In genomic region chr2:160744040-160744822, GRCm38 (mm10) we compare ENCODE assay signal across 9 mouse cellular contexts. TPM values are rescaled to one million over a fixed set of nuclear protein-coding genes. Genes with fewer than 3 reads are reported as not detected.
A peak's percentile ranks its signal among the peaks of the same experiment; 100 is the strongest.
DNase-seq lines count a peak whose midpoint lies in the region; ATAC-seq and TF ChIP-seq lines count a peak whose summit lies in the region.
"Had no signal": no experiment of that assay in that cellular context is flagged by ENCODE, and none has a peak within 500 bp of the region (broad histone marks: within the 10 kb centered on the region; RNA-seq: fewer than 3 reads in every experiment).

No protein-coding gene starts in this region.

- peaks cover 5 to 10% of the 10 kb centered on the region in 2 experiments; a peak in 3 of 4 replicates for H3K4me1 ChIP-seq in ES-E14 (ENCODE audit: control insufficient read depth in 2 of 2, insufficient read depth in 2 of 2, low read length in 2 of 2, poor library complexity in 1 of 2)
- H3K4me1 ChIP-seq in heart, embryonic 10.5 days: peaks cover 70% of the 10 kb centered on the region
- H3K4me1 ChIP-seq in limb, embryonic 15.5 days: peaks cover 49% of the 10 kb centered on the region

- no peak overlapping the region for H3K4me3 ChIP-seq in ES-E14 (ENCODE audit: insufficient read depth in 1 of 2, low read depth in 1 of 2, low read length in 2 of 2, poor library complexity in 1 of 2, severe bottlenecking in 1 of 2)
- H3K4me3 ChIP-seq in heart, embryonic 10.5 days: no peak overlapping the region
- H3K4me3 ChIP-seq in limb, embryonic 15.5 days: no peak overlapping the region
- H3K4me3 ChIP-seq: limb, embryonic 12.5 days had no signal

- ATAC-seq in limb, embryonic 15.5 days (ENCODE audit: insufficient number of reproducible peaks, low FRiP score, low TSS enrichment, low read depth): no peak
- ATAC-seq in neutrophil, adult 5-6 weeks (ENCODE audit: extremely low read depth, insufficient number of reproducible peaks, low FRiP score, poor library complexity, severe bottlenecking): 0 out of 2 replicates have a peak, but pooled peaks have one; percentile 35

- 88% methylated on average over 7 of the region's 7 CpGs for WGBS in heart, embryonic 10.5 days
- WGBS in limb, embryonic 15.5 days: 92% methylated on average over 7 of the region's 7 CpGs

- no peak overlapping the region for H3K27ac ChIP-seq in ES-E14 (ENCODE audit: insufficient read depth, low read depth, low read length, poor library complexity, severe bottlenecking)
- peak overlapping the region; percentile 67; the same call in 1 of the 2 replicates for H3K27ac ChIP-seq in heart, embryonic 10.5 days
- H3K27ac ChIP-seq in limb, embryonic 15.5 days: 0 out of 2 replicates have a peak overlapping the region, but pooled peaks have one; percentile 44
- H3K27ac ChIP-seq: limb, embryonic 12.5 days had no signal

- H3K4me2 ChIP-seq in limb, embryonic 15.5 days: no peak overlapping the region
- H3K4me2 ChIP-seq: limb, embryonic 12.5 days had no signal

- peak; percentile 69 for DNase-seq in layer of hippocampus, adult 11-12 months (ENCODE audit: low spot score)
- no peak for DNase-seq in layer of hippocampus, adult 9-10 months (ENCODE audit: low spot score)
- DNase-seq in ES-E14 (ENCODE audit: low read depth, low spot score): peak; percentile 65
- DNase-seq in cerebellum, postnatal 10 days: peak; percentile 87 to 91
- peak; percentile 81 for DNase-seq in heart, embryonic 10.5 days (ENCODE audit: low spot score)
- DNase-seq in yolk sac, embryonic 10.5 days (ENCODE audit: low spot score): no peak

- H3K27me3 ChIP-seq in heart, embryonic 10.5 days (ENCODE audit: insufficient read depth, poor library complexity, severe bottlenecking): no peaks in the 10 kb centered on the region
- no peaks in the 10 kb centered on the region for H3K27me3 ChIP-seq in limb, embryonic 15.5 days
- H3K27me3 ChIP-seq: limb, embryonic 12.5 days had no signal

- H3K9ac ChIP-seq in ES-E14 (ENCODE audit: insufficient read depth, low read depth, low read length, poor library complexity, severe bottlenecking): no peak overlapping the region
- H3K9ac ChIP-seq in limb, embryonic 15.5 days: no peak overlapping the region
- H3K9ac ChIP-seq: limb, embryonic 12.5 days had no signal

- no peaks in the 10 kb centered on the region for H3K9me3 ChIP-seq in ES-E14 (ENCODE audit: control insufficient read depth, insufficient read depth, low read depth, low read length)
- H3K9me3 ChIP-seq in heart, embryonic 10.5 days: no peaks in the 10 kb centered on the region
- H3K9me3 ChIP-seq in limb, embryonic 15.5 days: no peaks in the 10 kb centered on the region
- H3K9me3 ChIP-seq: limb, embryonic 12.5 days had no signal

- peaks cover 13% of the 10 kb centered on the region; the same call in 1 of the 2 replicates for H3K36me3 ChIP-seq in ES-E14 (ENCODE audit: control insufficient read depth, insufficient read depth, low read length, poor library complexity, severe bottlenecking)
- H3K36me3 ChIP-seq in heart, embryonic 10.5 days: peaks cover 50% of the 10 kb centered on the region
- H3K36me3 ChIP-seq in limb, embryonic 15.5 days: peaks cover 34% of the 10 kb centered on the region

- in situ Hi-C loops in ES-E14 (cut with MboI; ENCODE audit: low sequenced_read_pairs in 2 of 2, unreplicated experiment in 2 of 2): no loop called here

TF ChIP-seq in ES-E14, 5 proteins besides CTCF, POLR2A, EP300 and RAD21:
- no peak for TF ChIP-seq HCFC1 (IDR thresholded peaks at IDR 0.05; ENCODE audit: borderline replicate concordance, insufficient read depth, low read length)
- TF ChIP-seq CHD2 (IDR thresholded peaks at IDR 0.05; ENCODE audit: low read depth, low read length): no peak
- TF ChIP-seq ZNF384 (IDR thresholded peaks at IDR 0.05; ENCODE audit: low read depth, low read length): no peak
- TF ChIP-seq MAFK (IDR thresholded peaks at IDR 0.05; ENCODE audit: insufficient read depth, low read depth, low read length): no peak
- TF ChIP-seq ZC3H11A (IDR thresholded peaks at IDR 0.05; ENCODE audit: borderline replicate concordance, low read depth, low read length): no peak

RNA-seq across cellular contexts. Expression of gene Plcg1, which starts 13.1 kb away (rescaled TPM):
- 59.0 and 96.8 TPM in 2 replicates for total RNA-seq in ES-E14 (2012; rRNA removed)
- 37.5 and 44.9 TPM in 2 replicates for polyA plus RNA-seq in heart, embryonic 10.5 days (2016; fragmentation: Nextera tagmentation; extraction: Ambion mirVana)
- 41.8 and 51.8 TPM in 2 replicates for polyA plus RNA-seq in limb, embryonic 15.5 days (2015; fragmentation: Nextera tagmentation; extraction: Ambion mirVana)
- total RNA-seq in neutrophil, adult 5-6 weeks (2017): 58.1 and 67.6 TPM in 2 replicates

Comparison
In these comparisons a context has a peak if more than half of its experiments do, and no peak if none do; other contexts are left out.
1. DNase-seq: peak in layer of hippocampus, adult 11-12 months (single experiment), ES-E14 (single experiment), cerebellum, postnatal 10 days (2 of 2) and heart, embryonic 10.5 days (single experiment); none in layer of hippocampus, adult 9-10 months (single experiment) and yolk sac, embryonic 10.5 days (single experiment).